Mouse (Mus musculus) kidney, postnatal 25 days (tissue): ENCODE results near the gene Gabbr1.

Experiments used
- DNase-seq, 2 experiments: peaks; one replicate each; pipeline ENCODE4 v3.0.0; 2021; ENCODE audit warnings: mixed read lengths in 2 of 2

Gabbr1 gene

DNA sequence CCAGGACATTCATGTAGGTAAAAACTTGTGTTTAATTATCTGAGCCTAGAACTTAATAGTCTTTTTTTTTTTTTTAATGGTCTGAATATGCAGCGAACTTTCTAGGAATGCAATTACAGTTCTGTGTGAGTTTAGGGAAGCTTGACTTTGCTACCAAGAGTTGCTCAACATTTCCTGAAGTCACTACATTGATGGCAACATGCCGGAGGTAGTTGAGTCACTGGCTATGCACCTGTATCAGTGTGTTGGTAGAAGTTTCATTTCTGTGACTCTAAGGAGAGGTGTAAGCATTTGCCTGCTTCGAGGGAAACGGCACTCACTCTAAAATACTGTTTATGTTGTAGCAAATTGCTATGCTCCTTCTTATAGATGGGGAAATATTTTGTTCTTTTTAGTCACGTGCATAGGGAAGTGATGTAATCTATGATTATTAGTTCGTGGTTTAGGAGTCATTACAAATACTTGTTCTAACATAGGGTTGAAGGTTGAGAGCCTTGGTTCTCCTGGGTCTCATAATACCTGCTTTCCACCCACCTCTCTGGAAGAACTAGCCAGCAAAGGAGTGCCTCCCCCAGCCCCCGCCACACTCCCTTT, 1.0 kb upstream of the Gabbr1 start:
- DNase-seq, result no peak

DNA sequence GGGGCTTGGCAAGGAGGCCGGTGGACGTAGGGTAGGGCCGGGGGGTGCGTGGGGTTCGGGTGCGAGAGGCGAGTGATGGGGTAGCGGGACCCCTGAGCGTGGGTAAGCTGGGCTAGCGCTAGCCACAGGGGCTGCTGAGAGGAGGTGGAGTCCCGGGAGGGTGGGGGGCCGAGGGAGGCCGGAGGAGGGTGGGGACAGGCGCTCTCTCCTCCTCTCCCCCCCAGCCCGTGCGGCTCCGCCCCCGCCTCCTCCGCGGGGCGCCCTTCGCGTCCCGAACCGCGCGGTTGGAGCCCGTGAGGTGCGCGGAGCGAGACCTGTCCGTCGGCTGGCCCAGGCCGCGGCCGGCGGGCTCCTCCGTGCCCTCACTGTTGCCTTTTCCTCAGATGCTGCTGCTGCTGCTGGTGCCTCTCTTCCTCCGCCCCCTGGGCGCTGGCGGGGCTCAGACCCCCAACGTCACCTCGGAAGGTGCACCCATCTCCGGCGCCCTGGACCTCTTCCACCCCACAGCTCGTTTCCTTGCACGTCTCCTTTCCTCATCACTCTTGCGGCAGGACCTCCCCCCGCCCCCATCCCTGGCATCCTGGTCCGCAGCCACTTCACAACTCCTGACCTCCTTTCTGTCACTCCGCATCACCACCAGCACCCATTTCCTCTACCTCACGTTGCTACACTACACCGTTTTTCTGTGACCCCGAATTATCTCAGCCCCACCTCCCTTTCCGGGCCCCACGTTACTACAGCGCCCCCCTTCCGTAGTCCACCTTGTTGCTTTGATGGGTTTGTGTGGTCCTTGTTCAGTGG, 746 bp downstream of the Gabbr1 start:
- peak; percentile 54 to 77 for DNase-seq

DNA sequence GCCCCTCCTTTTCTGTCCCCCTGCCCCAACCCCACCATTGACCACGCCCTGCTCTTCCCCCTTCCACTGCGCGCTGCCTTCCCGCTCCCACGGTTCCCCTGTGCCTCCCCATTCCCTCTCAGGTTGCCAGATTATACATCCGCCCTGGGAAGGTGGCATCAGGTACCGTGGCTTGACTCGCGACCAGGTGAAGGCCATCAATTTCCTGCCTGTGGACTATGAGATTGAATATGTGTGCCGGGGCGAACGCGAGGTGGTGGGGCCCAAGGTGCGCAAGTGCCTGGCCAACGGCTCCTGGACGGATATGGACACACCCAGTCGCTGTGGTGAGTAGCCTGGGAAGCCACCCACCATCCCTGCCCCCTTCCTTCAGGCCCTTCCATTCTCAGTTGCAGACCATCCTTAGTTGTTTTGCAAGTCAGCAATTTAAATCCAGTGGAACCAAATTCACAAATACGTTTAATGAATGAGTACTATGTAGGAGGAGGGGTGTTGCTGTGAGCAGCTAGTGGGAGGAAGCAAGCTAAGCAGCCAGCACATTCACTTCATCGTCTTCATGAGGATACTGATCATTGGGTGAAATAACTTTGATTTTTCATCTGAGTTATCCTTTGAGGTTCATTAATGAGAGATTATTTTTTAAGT, 1.7 kb downstream of the Gabbr1 start:
- no peak for DNase-seq

DNA sequence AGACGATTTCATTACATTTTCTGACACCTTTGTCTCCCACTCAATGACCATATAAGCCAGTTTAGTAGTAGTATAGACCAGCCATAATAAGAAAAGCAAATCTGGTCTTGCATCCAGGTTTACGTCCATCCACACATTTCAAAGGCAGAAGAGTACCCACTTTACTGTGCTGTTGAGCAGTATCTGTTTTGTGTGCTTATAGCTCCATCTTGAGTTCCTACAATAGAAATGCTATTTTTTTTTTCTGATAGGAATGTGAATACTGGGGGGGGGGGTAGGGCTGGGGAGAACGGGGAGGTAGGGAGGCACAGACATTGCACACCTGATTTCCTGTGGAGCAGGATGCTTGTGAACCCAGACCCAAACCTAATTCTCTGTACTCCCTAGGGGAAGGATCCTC, 2.2 kb downstream of the Gabbr1 start:
- DNase-seq, result no peak

DNA sequence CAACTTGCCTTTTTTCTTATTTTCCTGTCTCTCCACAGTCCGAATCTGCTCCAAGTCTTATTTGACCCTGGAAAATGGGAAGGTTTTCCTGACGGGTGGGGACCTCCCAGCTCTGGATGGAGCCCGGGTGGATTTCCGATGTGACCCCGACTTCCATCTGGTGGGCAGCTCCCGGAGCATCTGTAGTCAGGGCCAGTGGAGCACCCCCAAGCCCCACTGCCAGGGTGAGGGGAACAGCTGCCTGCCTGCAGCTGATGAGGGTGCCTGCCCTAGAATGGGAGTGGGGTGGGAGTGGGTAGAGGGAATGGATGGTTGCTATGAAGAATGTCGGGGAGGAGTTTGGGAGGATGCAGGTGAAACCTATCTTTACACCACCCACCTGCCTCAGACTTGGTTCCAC, 2.6 kb downstream of the Gabbr1 start:
- DNase-seq, result no peak

DNA sequence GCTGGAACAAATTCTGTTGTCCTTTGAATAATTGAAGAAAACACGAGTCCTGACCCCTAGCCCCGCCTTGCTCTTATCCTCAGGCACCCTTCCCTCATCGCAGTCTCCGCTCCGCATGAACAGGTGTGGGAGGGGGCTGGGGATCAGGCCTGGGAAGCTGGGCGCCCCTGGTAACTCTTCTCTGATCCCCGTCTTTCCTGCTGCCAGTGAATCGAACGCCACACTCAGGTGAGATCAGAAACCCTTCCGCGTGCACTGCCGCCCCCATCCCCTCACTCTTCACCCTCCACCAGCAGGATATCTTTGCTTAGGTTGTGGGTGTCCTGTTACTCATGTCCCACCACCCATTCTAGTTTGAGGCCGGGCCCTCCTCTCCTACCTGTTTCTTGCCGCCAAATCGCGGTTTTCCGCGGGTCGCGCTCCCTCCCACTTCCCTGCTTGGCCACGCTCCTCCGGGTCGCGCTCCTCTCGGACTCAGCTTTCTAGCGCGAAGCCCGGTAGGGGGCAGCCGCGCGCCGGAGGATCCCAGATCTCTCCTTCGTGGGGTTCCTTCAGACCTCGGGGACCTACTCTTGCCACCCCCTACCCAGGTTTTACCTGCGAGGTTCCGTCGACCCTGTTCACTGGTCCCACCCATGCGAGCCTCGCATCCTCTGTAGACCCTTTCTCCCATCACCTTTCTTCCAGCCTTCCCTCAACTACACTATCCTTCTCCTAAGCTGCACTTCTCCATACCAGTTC, 4.0 kb downstream of the Gabbr1 start:
- peak; percentile 73 to 75 for DNase-seq

DNA sequence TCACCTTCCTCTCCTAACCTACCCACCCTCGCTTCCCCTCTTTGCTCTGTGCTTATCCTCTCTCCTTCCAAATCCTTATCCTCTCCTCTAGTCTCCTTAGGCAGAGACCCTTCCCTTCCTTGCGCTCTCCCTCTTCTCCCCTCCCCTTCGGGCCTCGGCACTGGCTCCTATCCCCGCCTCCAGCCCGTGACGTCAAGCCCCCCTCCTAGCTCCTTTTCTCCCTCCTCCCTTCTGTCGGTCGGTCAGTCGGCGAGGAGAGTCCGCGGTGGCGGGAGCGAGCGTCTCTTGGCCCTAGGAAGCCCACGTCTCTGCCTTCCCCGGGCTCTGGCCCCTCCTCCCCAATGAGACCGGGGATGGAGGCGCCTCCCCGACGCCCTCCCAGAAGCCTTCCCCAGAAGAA, 4.6 kb downstream of the Gabbr1 start:
- DNase-seq, result peak; percentile 82 to 83

DNA sequence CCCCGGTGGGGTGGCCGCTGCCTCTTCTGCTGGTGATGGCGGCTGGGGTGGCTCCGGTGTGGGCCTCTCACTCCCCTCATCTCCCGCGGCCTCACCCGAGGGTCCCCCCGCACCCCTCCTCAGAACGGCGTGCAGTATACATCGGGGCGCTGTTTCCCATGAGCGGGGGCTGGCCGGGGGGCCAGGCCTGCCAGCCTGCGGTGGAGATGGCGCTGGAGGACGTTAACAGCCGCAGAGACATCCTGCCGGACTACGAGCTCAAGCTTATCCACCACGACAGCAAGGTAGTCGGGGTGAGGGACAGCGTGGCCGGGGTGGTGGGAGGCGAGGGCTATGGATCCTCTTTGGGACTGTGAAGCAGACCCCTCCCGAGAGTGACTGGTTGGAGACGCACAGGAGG, 5.1 kb downstream of the Gabbr1 start:
- DNase-seq, result no peak

DNA sequence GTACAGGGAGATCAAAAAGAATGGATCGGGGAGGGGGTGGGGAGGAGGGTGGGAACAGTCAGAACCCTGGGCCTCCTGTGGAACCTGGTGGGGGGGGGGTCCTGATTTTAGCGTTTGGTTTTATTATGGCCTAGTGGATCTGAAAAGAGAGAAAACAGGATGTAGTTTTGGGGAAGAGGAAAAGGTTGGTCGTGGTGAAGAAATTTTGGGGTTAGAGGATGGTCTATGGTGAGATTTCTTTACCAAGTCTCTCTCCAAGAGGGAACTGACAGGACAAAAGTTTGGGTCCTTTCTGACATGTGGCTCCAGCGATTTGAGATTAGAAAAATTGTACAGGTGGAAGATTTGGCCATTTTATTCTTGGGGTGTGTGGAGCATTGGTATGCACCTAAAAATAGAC, 6.0 kb downstream of the Gabbr1 start:
- DNase-seq, result no peak

DNA sequence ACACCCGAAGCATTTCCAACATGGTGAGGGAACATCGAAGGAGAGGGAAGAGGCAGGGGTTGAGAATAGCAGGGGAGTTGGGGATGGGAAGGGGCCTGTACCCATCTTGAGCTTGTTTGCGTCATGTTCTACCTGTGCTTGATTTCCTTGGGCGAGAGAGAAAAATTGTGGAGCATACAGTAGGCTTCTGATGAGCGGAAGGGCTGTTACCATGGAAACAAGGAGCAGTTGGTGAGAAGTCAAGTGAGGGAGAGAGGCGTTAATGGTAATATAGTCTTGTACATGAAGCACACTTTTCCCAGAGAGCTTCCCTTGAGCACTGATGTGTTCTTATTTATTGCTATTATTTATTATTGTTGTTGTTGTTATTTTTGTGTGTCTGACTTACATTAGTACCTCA, 11.2 kb downstream of the Gabbr1 start:
- no peak for DNase-seq

DNA sequence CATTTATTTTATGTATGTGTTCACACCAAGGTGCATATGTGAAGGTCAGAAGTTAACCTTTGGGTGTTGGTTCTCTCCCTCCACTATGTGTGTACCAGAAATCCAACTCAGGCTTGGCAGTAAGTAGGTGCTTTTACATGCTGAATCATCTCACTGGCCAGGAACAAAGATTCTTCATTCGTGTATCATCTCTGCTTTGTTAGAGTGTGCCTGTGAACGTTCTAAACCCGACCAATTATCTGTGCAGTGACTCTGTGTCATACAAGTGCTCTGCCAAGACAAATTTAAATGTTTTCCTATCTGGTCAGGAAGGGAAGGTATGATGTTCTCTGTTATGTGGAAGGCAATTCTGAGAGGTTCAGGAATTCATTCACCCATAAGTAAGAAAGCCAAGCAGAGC, 15.7 kb downstream of the Gabbr1 start:
- no peak for DNase-seq

DNA sequence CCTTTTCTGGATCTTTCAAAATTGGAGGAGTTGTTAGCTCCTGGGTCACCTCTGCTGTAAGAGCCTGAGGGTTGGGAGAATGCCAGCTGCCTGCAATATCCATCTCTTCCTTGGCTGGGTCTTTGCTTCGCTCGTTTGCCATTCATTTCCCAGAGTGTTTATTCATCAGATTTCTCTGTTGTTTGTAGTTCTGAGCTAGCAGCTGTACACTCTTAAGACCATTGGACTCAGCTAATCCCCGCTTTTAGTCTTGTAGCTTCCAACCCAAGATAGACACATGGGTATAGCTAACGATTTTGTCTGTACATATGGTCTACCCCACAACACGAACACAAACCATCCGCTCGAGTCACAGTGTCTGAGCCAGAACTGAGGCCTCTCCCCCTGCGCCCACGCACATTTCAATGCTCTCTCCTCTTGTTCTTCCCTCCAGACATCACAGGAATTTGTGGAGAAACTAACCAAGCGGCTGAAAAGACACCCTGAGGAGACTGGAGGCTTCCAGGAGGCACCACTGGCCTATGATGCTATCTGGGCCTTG, 16.4 kb downstream of the Gabbr1 start:
- DNase-seq, result no peak

DNA sequence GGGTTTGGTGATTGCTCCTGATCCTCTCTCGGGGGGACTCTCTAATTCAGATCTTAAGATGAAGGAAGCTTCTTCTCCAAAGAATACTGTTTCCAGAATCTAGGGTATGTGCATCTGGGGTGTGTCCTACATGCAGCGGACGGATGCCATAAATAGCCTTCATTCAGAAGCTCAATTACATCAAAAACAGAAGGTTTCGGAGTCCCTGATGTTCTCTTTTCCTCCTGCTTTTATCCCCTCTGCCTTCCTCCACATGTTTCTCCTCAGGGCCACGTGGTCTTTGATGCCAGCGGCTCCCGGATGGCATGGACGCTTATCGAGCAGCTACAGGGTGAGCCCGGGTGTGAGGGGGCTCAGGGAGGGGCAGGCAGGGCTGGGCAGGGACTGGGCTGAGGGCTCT, 17.3 kb downstream of the Gabbr1 start:
- no peak for DNase-seq

DNA sequence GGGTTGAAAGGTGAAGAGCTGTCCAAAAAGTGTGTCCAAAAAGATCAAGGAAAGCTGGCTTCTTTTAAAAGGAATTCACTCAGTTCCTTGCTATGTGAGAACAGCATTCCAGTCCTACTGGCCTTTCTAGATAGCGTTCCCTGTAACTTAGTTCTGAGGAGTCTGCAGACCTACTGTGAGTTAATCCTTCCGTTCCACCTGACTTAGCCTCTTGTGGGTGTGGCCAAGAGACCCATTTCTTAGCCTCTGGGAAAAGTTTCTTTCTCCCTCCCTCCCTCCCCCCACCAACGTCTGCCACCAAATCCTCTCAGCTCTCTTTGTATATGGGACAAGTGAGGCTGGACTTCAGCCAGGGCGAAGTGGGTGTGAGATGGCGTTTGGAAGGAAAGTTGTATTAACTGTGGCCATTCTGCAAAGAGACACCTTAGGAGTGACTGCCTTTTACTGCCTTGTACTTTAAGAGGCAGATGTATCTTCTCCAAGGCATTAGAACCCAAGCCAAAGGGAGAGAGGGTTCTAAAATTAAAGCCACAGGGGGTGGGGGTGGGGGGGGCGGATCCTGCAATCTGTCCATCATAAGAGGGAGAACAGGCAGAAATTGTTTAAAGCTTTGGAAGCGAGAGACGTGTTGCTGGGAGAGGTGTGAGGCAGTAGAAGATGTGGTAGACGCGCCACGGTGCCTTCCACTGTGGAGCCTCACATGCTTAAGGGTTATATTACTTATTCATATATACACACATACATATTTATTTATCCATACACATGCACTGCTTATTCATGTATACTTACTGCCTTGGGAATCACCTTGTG, 18.1 kb downstream of the Gabbr1 start:
- no peak for DNase-seq

DNA sequence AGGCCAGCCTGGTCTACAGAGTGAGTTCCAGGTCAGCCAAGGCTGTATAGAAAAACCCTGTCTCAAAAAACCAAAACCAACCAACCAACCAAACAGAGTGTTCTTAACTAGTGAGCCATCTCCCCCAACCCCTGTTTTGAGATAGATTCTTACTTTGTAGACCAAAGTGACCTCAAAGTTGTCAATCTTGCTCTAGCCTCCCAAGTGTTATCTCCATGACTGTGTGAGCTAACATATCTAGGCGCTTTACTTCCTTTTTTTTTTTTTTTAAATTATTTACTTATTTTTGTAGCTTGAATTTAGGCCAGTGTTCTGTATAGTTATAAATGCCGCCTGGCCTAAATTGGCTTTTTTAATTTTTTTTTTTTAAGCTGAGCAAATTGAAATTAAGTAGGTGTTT, 20.2 kb downstream of the Gabbr1 start:
- no peak for DNase-seq

DNA sequence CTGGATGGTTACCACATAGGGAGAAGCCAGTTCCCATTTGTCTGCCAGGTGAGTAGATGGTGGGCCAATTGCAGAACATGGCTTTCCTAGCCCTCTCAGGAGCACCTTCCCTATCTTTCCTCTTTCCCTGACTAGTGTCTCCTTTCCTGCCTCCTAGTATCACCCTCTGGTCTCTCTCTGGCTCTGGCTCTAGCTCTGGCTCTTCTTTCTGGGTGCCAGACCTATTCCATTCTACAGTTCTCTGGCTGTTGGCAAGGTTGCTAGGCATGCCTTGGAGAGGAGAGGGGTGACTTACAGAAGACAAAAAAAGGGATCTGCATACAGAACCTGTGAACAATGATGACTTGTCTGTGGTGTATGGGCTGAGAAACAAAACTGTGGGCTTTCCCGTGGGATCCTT, 22.1 kb downstream of the Gabbr1 start:
- DNase-seq, result no peak

DNA sequence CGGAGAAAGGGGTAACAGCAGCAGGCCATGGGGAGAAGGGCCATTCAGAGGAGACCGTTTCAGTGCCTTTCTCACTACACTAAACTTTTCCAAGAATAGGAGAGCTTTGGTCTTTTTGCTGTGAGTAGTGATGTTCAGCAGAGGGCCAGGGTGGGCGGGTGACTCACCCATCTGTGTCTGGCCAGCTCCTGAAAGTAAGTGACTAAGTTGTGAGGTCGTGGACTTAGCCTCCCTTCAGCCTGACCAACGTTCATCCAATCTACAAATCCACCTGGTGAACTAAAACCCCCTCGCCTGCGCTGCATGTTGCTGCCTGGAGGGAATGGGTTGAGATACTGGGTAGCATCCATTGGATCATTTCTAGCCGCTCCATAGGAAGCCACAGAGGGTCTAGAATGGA, 24.4 kb downstream of the Gabbr1 start:
- DNase-seq, result no peak

DNA sequence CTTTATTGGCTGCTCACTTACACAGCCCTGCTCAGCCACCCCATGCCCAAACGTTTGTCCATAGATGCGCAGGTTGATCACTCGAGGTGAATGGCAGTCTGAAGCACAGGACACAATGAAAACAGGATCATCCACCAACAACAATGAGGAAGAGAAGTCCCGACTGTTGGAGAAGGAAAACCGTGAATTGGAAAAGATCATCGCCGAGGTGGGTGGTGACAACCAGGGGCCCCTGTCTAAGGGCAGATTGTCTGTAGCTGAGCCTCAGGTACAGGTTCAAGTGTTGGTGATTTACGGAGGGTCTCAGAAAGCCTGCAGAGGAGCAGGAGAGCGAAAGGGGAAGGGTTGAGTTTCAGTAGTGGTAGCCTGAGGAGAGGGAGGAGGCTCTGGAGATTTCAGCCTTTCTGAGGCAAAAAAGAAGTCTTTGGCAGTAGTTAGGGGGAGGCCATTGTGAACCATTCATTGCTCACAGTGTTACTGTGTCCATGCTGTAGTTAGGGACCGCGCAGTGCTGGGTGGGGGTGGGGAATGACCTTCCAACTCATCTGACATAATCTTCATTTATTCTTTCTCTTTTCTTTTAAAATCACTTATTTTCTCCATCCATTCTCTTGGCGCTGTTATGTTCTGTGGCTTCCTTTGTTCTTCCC, 26.4 kb downstream of the Gabbr1 start:
- no peak for DNase-seq

DNA sequence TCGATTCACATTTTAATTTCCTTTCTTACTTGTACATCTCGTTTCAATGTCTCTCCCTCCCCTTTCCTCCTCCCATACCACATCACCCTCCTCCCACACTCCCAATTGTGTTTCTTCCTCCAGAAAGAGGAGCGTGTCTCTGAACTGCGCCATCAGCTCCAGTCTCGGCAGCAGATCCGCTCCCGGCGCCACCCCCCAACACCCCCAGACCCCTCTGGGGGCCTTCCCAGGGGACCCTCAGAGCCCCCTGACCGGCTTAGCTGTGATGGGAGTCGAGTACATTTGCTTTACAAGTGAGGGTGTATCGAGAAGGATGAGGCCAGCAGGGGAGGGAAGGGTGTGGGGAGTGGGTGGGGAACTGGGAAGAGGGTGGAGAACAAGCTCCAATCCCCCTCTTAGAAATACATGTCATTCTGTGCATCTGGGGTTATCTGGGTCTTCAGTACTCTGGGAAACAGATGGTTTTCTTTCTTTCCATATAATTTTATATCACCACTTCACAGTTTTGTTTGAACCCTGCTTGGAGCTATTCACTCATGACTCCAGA, 27.0 kb downstream of the Gabbr1 start:
- no peak for DNase-seq

DNA sequence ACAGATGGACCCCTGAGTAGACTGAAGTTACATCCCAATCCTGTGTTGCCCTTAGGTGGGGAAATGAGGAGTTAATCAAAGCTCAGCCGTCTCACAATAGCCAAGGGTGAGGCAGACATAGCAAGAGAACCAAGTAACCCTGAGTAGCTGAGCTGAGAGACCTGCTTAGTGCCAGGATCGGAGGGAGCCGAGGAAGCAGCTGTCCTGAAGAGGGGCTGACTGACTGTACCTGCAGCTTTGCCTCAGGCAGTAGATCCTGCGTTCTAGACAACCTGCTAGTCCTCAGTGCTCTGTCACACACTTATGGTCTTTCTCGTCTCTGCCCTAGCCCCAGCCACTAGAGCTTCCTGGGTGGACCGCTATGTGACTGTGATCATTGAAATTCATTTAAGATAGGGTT, 29.4 kb downstream of the Gabbr1 start:
- DNase-seq, result no peak

DNA sequence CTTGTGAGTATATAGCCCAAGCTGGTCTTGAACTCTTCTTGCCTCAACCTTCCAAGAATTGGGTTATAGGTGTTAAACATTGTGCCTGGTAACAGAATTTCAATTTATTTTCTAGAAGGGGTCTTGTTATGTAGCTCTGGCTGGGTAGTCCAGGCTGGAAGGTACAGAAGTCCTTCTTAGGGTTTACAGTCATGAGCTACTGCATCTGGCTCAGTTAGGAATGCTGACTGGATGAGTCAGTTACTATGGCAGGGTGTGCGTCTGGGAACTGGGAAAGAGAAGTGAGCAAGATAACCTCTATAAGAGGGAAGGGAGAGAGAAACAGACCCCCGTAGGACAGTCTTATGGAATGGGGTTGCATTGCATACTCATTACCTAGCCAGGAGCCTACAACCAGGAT, 30.0 kb downstream of the Gabbr1 start:
- DNase-seq, result no peak

DNA sequence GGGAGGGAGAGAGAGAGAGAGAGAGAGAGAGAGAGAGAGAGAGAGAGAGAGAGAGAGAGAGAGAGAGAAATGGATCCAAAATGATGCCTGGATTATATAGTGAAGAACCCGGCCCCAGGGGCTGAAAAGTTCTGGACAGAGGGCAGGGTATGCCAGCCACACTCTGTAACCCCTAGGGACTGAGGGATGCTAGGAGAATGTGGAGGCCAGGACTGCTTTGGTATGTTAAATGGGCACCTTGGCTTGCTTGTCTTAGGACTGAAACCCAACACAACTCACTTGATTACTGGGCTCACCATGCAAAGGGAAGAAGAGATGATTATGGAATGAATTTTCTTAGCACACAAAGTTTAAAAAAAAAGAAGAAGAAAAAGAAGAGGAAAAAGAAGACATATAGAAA, 32.4 kb downstream of the Gabbr1 start:
- no peak for DNase-seq
